Mouse (Mus musculus) induced T-regulatory cell, adult 2 months (primary cell): ENCODE measurements around the gene Pga5.

ENCODE experiments used
- DNase-seq: peaks from one replicate; pipeline ENCODE4 v3.0.0-alpha.2; 2012; ENCODE audit warnings: low read depth

The Pga5 gene

GRCm38 (mm10) chr19:10677915-10678771 lies at the start of gene Pga5:
Gene Pga5, minus strand, starts transcription at chr19:10678071.
- peak; percentile 87 for DNase-seq

GRCm38 (mm10) chr19:10724629-10725363 lies 46.9 kb upstream of the Pga5 start:
- peak; percentile 13 for DNase-seq

- peak; percentile 40 for DNase-seq
Measured at GRCm38 (mm10) chr19:10723649-10724048, 45.8 kb upstream of the Pga5 start.

DNA sequence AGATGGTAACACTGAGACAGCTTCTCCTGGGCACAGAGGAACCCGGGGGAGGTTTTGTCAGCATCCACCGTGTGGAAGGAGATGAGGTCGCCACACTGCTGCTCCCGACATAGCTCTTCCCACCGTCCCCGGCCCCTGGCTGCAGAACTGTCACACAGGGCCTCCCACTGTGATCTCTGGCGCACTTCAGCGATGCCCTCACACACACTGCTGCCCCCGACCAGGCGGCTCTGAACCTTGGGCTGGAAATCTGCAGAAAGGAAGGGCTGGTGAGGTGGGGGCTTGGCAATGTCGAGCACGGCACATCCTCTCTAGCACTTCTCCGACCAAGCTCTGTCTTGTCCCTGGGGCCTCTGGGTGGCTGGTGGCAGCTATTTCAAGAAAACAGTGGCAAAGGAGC lies 45.2 kb upstream of the Pga5 start:
- DNase-seq: peak; percentile 15

- DNase-seq: no peak
Measured at GRCm38 (mm10) chr19:10721064-10721463, 43.2 kb upstream of the Pga5 start.

GRCm38 (mm10) chr19:10720524-10720923 lies 42.7 kb upstream of the Pga5 start:
- no peak for DNase-seq

- peak; percentile 16 for DNase-seq
Measured at GRCm38 (mm10) chr19:10719751-10720150, 41.9 kb upstream of the Pga5 start.

- peak; percentile 25 for DNase-seq
Measured at GRCm38 (mm10) chr19:10718251-10718775, 40.4 kb upstream of the Pga5 start.

DNA sequence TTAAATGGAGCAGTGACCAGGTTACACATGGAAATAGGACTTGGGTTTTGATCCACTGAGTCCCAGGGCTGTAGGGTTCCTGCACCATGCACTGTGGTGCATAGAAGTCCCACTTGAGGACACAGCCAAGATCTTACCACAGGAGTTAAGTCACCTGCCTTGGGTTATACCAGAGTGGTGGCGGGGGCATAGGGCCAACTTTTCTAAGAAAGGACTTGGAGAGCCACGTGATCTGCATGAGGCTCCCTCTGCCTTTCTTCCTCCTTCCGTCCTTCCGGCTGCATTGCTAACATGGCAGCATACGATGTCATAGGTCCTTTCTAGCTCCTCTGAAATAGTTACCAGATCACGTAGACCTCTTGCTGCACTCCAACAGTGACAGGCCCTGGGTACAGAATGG lies 37.6 kb upstream of the Pga5 start:
- DNase-seq: peak; percentile 64

DNA sequence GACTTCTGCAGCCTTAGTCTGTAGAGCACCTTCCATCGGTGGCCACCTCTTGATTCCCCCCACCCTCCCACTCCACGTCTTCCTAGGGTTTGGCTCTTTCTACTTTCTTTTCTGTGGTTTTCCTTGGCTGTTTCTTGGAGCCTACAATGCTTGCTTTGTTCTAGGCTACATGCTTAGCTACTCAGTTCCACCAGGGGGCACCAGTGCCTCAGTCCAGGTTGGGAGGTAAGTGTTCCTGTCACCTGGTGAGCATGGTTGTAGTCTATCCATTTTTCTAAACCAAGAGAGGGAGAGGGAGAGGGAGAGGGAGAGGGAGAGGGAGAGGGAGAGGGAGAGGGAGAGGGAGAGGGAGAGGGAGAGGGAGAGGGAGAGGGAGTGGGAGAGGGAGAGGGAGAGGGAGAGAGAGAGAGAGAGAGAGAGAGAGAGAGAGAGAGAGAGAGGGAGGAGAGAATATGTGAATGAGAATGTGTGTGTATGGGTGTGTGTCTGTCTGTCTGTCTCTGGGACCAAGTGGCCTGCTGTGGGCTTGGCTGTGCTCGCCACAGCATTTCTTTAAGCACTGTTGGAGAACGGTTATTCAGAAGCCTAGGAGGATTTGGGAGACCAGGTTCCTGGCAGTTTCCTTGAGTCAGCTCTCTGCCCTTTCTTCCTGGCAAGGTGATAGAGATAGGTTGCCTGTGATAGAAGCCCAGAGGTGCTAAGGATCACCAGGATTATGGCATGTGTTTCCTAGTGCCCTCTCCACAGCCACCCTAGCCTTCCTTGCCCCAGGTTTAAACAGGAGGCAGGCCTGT lies 37.0 kb upstream of the Pga5 start:
- peak; percentile 91 for DNase-seq

- DNase-seq: no peak
Measured at GRCm38 (mm10) chr19:10714168-10714567, 36.3 kb upstream of the Pga5 start.

DNA sequence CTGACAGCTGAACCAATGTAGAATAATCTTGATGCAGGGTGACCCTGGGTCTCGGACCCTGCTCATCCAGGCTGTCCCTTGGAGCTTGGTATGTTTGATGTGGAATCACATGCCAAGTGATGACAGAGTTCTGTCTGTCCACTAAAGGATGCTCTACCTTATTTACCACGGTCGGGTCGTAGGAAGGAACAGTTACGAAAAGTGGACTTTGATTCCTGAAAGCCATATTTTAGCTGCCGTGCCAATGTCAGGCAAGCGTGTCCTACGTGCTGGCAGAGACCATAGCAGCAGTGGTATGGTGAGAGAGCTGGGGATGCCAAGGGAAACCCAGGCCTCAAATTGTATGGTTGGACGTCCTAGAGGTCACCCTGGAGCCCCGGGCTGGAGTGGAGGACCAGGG lies 35.7 kb upstream of the Pga5 start:
- DNase-seq: no peak

DNA sequence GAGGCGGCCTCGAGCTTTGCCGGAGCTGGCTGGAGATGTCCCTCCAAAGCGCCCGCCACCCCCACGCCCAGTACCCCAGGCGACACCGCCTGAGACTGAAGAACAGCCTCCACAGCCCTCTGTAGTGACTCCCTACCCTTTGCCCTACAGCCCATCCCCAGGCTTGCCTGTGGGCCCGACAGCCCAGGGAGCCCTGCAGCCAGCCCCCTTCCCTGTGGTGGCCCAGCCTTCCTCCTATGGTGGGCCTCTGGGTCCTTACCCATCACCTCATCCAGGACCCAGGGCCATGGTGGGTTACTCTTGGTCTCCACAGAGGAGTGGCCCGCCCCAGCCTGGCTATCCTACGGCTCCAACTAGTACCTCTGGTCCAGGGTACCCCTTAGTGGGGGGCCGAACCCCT lies 34.8 kb upstream of the Pga5 start:
- peak; percentile 17 for DNase-seq

DNA sequence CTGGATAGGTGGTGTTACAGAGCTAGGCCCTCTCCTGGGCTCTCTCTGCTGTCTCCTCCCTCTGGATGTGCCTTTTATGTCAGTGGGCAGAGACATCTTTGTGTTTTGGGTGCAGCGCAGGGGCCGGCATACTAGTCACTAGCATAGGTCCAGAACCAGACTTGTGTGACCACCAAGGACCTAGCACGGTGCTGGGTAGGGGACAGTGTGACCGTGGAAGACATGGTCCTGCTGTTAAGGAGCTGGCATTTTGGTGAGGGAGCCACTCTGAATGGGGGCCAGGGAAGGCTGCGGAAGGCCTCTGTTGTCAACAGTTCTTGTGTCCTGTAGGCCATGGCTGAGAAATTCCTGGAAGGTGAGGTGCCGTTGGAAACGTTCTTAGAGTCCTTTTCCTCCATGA lies 34.3 kb upstream of the Pga5 start:
- peak; percentile 16 for DNase-seq

DNA sequence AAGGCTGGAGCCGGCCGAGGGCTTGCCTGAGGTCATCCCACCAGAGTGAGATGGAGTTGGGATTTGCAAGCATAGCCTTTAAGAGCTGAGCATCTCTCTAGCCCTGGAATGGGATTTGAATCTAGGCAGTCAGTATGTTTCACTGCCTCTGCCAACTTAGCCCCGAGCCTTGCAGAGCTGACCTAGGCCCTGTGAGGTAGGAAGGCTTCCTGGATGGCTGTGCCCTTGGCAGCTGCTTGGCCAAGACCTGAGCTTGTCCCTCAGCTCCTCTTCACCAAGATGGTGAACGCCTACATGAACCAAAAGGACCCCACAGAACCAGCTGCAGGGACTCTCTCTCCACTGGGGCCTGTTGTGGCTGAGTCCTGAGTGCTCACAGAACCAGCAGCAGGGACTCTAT lies 32.9 kb upstream of the Pga5 start:
- DNase-seq: no peak

- peak; percentile 82 for DNase-seq
Measured at GRCm38 (mm10) chr19:10710088-10710511, 32.2 kb upstream of the Pga5 start.

GRCm38 (mm10) chr19:10709360-10710087 lies 31.7 kb upstream of the Pga5 start:
- DNase-seq: peak; percentile 86

- no peak for DNase-seq
Measured at GRCm38 (mm10) chr19:10708900-10709299, 31.0 kb upstream of the Pga5 start.

- DNase-seq: no peak
Measured at GRCm38 (mm10) chr19:10707881-10708280, 30.0 kb upstream of the Pga5 start.

GRCm38 (mm10) chr19:10707087-10707875 lies 29.4 kb upstream of the Pga5 start:
- DNase-seq: no peak

GRCm38 (mm10) chr19:10703470-10703869 lies 25.6 kb upstream of the Pga5 start:
- no peak for DNase-seq
